Mouse (Mus musculus): ENCODE measurements around the gene Nexn.
"Not testable (repeated sequence)": the region's sequence is repeated elsewhere in the genome, so short reads cannot be mapped to it uniquely, and the experiment has no call there.

Gene Nexn

DNA sequence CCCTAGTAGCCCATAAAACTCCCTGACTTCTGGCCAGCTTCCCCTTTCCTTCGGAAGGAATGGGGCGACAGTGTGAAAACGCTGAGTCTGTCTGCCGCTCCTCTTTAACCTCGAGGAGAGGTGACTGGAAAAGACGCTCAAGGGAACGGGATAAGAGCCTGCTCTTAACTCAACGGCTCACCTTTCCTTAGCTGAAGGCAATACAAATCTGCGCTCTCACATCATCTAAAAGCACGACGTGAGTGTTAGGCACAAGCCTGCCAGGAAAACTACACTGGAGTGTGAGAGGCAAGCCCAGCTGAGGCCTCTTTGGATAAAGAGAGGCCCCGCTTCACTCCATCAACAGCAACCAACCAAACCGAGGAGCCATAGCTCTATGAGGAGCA, at the start of gene Nexn:
TSS of gene Nexn (minus strand) at position 315 of the 386 bp plus-strand sequence.
- no peak for DNase-seq

DNA sequence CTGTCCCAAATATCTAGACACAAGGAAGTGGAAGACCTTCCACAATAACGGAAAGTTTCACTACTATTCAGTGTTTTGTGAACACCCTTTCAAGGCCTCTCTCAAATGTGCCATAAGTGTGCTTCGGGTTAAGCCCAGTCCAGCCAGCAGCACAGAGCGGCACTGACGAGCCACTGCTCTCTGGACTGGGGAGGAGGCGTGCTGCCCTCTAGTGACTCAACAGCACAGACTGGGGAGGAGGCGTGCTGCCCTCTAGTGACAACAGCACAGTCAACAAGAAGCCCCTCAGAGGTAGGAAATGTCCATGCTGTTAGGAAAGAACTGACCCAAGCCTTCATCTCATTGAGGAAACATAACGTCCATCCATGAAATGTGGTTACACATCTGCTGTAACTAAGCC, 49.5 kb upstream of the Nexn start:
- peak; percentile 56 for DNase-seq

DNA sequence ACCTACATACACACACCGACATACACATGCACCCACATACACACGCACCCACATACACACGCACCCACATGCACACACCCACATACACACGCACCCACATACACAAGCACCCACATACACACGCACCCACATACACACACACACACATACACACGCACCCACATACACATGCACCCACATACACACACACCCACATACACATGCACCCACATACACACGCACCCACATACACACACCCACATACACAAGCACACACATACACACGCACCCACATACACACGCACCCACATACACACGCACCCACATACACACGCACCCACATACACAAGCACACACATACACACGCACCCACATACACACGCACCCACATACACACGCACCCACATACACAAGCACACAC, 48.5 kb upstream of the Nexn start:
- not testable (repeated sequence) for DNase-seq

DNA sequence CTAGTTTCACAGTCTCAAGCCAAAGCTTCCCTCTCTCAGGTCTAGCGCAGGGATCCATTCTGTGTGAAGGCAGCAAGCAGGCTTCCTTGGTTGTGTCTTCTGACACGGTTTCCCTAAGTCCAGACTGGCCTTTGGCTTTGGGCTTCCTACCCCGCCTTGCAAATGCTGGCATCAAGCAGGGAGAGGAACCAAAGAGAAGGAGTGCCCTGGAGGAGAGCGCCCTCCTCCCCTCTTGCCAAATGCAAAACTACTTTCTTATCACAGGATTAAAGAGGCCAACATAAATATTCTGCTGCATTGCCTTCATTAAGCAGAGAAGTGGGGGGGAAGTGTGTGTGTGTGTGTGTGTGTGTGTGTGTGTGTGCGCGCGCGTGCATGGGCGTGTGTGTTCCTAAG, 43.1 kb upstream of the Nexn start:
- DNase-seq, result no peak

DNA sequence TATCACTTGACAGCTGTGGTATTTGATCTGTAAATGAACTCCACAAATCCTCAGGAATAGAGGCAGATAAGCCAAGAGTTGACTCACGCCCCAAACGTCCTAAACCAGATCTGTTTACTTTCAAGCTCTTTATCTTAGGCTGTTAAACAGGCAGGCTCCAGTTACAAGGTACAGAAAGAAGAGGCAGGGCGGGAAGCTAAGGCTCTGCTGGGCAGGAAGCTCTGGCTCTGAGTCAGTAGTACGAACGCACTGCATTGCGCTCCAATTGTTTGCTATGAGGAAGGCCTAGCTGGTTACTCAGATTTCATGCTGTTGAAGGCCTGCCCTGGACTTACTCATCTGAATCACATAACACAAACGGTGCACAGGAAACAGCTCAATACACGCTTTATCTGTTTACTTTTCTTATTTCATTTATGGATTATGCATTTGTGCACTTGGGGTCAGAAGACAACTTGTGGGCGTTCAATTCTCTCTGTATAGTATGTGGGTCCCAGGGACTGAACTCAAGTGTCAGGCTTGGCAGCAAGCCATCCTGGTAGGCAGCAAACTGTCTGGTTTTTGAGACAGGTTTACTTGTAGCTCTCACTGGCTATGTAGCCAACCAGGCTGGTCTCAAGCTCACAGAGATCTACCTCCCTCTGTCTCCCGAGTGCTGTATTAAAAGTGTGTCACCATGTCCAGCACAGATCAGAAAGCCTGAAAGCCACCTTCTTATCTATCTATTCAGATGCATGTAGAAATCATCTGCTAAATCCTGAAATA, 42.5 kb upstream of the Nexn start:
- DNase-seq, result no peak

DNA sequence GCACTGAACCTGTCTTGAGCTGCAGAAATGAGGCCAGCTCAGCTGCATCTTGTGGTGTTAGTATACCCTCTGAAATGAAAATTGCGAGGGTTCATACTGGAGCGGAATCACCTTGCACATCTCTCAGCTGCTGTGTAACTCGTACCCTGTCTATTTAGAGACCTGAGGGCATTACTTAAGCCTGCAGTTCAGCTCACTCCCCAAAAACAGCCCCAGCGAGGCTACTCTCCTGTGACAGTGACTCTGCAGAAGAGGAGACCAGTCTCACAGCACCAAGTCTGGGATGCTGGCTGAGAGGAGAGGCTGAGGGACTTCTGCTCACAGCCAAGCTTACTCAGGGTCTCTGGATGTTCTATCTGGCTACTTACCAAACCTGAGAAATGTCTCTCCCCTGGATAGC, 39.8 kb upstream of the Nexn start:
- no peak for DNase-seq

DNA sequence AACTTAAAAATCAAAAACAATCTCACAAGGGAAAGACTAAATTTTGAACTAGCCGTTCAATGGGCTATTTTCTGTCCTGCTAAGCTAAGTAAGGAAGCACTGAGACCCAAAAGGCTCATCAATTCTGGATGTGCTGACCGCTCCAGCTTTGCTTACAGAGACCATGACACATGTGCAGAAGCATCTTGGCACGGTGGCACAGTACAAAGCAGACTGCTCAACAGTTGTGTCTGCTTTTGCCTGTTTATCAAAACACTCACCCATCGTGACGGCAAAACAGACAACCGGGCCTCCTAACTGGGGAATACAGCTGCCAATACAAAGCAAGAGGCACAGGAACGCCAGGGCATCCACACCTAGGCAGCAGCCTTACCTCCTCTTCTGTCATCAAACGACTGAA, 38.9 kb upstream of the Nexn start:
- no peak for DNase-seq

DNA sequence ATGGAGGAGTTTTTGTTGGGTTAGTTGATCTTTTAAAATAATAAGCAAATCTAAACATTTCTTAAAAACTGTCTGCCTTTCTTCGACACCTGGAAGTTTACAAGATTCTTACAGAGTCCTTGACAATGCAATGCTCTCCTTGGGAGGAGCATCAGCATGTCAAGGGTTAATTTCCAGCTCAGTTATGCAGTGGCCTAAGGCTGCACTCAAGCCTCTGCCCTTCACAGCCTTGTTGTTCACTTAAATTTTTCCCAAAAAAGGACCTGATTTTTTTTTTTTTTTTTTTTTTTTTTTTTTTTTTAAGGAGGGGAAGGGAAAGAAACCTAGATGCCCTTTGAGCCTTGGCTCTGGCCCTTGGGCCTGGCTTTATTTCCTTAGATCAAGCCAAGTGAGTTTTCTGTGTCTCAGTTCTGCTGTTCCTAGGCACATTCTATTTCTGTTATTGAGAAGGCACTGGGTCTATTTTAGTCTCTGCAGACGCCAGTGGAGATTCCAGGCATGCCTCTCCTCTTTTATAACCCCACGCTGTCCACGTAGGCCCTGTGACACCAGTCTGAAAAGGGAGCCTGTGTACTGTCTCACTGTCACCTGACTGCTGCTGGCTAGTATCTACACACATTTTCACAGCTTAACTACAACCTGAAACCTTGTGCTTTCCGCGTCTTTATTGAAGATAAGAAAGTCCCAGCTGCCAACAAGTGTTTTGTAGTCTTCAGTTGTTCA, 38.1 kb upstream of the Nexn start:
- DNase-seq, result no peak

DNA sequence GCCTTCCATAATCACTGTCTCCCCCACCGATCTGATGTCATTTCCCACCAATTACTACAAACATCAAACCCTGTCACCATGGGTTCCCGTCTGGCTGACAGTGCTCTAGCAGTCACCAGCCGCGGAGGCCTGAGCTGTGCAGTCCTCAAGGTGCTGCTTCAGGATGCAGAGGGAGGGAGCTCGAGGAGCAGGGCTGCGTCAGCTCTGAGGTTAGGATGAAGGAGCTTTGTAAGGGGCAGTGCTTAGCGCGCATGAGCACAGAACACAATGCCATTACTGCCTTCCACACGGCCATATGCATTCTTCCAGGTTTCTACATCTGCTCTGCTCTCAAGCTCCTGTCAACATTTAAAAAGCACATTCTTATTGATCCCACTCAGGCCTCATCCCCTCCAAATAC, 36.8 kb upstream of the Nexn start:
- DNase-seq, result no peak

DNA sequence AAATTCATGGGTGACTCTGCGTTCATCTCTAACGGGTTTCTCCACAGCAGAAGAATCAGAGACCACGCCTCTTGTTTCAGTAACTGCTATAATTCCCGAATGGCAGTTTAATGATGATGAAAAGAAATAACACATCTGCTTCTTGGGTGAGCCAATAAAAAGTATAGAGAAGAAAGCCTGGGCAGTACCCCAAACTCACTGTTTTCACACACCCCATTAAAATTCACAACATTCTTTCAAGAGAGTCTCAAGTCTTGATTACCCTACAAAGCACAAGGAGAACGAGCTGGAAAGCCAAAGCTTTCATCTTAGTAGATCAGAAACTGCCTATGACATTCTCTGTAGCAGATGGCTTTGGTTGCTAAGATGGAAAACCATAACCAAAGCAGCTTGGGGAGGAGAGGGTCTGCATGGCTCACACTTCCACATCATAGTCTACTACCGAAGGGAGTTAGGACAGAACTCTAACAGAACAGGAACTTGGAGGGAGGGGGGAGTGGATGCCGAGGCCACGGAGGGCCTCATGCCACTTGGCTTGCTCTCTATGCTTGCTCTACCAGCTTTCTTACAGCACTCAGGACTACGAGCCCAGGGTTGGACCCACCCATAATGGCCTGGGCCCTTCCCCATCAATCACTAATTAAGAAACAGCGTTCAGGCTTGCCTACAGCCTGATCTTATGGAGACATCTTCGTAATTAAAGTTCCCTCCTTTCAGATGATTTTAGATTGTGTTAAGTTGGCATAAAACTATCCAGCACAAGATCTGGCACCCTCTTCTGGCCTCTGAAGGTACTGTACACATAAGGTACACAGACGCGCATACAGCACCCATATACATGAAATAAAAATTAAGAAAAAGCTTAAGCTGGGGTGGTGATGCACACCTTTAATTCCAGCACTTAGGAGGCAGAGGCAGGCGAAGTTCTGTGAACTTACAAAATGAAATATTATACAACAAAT, 34.5 kb upstream of the Nexn start:
- no peak for DNase-seq

DNA sequence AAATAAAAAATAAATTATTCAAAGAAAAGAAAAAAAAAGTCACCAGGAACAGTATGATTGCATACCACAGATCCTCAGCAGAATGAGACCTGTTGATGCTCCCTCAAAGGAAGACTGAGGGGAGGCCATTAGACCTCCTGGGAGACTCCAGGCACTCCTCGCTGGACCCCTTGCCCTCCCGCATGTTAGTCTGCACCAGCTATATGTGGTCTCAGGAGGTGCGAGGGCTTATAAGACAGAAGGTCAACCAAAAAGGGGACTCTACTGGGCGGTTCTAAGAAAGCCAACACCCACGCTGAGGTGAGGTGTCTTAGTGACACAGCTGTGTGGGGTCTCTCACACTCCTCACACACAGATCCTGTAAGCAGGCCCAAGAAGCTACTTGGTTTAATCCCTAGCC, 29.7 kb upstream of the Nexn start:
- DNase-seq, result no peak

DNA sequence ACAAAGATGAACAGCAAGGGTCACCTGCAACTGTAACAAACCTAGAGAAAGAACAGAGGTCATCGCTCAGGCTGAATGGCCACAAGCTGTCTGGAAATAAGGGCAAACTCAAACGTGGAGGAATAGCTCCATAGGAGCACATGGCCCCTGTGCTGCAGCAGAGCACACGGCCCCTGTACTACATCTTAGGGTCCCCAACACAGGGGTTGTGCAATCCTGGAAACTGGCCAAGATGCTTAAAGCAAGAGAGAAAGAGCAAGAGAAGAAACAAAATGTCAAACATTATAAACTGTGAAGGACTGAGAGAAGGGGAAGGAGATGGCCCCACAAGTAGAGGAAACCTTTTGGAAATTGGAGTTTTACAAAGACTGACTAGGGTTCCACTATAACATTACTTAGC, 28.2 kb upstream of the Nexn start:
- DNase-seq, result no peak

DNA sequence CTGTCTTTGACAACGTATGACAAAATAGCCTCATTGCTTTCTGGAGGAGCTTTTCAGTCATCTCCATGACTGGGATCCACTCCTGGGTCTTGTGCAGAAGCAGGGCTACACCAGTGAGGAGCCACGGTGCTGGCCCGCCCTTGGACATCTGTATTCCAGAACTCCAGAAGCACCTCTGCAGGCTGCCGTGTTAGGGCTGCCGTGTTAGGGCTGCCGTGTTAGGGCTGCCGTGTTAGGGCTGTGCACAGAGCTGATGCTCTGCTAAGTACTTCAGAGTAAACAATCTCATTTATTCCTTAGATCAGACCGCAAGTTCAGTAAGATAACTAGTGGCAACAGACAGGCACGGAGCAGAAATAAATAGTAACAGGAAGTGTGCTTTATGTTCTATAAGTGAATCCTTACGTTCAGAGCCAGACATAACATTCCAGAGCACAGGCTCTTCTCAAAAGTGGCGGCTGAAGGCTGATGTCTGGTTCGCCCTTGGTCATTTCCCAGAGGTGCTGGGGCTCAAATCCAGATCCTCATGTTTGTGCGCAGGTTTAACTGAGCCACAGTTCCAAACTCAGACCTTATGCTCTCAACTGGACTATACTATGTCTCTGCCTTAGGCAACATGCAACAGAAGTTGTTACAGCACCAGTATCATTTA, 27.5 kb upstream of the Nexn start:
- DNase-seq, result no peak

DNA sequence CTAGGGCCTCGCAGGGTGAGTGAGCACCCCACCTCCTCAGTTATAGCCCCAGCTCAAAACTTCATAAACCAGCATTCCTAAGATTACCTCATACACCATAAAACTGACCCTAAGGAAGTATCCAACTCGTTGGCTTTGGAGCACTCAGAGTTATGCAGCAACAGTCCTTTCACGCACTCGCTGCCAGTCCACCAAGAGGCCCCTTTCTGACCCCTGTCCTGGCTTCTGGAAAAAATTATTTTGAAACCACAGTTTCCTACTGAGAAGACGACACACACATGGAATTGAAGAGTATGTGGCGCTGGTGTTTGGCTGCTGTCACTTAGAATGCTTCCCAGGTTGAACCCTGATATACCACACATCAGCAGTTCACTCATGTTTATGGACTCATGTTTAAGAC, 25.7 kb upstream of the Nexn start:
- DNase-seq, result no peak

DNA sequence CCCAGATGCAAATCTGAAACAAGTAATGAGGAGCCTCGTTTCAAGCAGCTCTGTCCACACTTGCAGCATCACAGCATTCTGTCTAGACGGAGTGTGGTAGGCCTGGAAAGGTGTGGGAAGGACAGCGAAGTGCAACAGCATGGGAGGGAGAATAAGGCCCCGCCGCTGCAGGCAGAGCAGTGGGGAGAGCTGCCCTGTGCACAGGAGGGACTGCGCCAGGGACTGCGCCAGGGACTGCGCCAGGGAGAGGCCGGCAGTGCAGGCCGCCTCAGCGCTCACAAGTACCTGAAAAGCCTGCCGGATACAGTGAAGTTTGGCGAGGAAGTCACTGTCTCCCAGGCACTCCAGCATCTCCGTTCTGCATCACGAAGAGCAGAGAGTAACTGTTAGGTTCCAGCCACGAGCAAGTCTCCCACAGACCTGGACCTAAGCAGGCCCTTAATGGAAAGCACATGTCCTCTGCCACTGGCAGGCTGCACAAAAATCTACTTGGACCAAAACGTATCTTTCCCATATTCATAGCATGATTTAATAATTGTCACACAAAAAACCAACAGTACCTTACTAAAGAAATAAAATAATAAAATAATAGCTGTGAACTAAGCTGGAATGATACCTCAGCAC, 24.1 kb upstream of the Nexn start:
- no peak for DNase-seq

DNA sequence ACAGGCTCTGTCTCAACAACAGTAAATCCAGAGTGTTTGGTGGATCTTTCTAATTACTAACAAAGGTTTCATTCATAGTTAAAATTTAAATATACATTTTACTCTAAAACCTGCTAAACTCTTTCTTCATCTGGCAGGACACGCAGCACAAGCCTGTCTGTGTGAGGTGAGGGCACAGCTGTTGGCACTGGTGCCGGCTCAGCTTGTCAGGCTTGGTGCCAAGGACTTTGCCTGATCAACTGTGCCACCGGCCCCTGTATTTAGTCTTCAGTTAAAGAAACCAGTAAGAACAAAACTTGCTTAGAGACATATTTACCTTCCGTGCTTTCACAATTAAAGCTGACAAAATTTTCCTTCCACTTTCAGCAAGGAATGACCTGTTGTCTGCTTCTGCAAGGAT, 22.6 kb upstream of the Nexn start:
- no peak for DNase-seq

DNA sequence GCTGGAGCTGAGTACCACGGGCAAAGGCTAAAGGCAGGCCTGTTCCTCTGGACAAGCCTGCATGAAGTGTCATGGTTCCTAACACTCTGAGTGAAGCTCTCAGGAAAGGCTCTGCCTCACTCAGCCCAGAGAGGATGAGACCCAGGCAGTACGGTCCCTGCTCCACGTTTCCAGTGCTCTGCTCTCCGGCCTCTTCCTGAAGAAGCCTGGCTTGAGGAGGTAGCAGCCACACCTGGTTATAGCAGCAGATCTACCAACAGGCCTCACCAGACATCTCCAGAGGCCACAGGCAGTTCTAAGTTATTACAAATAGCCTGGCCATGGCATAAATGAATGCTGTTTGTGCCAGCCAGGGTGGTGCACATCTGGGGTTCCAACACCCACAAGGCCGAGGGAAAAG, 22.1 kb upstream of the Nexn start:
- no peak for DNase-seq

DNA sequence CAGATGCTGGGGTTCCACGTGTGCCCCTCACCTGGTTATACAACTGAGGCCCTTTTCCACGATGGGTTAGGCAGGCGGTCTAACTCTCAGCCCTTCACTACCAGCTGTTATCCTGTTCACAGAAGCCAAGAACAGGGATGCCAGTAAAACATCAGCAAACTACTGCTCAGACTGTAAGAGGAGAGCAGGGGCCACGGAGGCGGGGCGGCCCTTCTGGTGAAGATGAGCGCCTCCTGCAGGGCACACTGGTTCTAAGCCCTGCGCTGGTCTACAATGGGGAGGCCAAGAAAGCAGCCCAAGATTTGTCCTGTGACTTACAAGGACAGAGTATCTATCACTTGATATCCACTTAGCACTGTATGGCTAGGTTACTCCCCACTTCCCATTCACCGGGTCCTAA, 21.7 kb upstream of the Nexn start:
- DNase-seq, result no peak

DNA sequence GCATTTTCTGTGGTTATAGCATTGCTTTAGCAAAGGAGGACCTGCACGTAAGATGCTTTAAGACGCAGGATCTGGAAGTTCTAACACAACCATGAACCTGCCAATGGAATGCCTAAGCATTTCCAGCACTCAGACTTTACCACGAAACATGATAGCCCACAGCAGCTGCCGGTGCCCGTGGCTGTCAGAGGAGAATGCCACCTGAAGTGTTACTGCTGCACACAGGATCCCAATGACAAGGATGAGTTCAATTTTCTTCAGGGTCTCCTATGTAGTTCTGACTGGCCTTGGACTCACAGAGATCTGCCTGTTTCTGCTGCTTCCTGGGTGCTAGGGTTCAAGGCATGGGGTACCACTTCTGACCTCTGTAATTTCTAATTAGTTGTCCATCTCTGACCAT, 18.6 kb upstream of the Nexn start:
- DNase-seq, result no peak

DNA sequence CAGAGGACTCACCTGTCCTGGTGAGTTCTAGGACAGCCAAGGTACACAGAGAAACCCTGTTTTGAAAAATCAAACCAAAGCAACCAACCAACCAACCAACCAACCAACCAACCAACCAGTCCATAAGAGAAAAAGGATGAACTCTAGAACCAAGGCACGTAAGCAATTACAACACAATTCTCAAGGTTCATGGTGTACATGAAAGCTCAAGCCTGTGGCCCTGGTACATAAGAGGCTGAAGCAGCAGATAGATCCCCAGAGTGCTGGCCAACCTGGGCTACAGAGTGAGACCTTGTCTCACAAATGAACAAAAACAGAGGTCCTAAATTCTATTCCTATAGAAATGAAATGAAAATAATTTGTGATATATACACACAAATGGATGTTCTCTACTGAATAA, 18.2 kb upstream of the Nexn start:
- no peak for DNase-seq

DNA sequence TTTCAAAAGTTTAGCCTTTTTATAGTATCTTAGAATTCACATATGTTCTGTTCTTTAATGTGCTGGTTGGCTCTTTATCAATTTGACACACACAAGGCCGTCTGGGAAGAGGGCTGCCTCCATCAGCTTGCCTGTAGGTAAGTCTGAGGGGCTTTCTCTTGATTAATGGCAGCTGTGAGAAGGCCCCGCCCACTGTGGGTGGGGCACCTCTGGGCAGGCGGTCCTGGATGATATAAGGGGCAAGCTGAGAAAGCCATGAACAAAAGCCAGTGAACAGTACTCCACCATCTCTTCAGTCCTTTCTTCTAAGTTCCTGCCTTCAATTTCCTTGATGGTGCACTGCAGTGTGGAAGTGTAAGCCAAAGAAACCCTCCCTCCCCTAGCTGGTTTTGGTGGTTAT, 16.0 kb upstream of the Nexn start:
- DNase-seq, result no peak

DNA sequence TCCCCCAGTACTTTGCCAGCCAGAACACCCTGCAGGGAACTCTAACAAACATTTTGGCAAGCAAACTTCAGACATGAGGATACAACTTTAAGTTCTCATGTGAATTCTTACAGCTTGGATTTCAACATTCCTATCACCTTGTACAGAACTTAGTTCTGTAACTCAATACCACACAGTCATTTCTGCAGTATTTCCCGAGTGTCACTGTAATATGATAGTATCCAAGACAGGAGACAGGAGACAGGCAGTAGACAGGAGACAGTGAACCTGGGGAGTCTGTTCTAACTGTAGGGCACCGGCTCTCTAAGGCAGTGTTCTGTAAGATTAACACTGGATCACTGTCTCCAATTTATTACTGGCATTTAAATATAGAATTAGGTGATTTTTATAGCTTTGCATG, 12.3 kb upstream of the Nexn start:
- DNase-seq, result no peak

DNA sequence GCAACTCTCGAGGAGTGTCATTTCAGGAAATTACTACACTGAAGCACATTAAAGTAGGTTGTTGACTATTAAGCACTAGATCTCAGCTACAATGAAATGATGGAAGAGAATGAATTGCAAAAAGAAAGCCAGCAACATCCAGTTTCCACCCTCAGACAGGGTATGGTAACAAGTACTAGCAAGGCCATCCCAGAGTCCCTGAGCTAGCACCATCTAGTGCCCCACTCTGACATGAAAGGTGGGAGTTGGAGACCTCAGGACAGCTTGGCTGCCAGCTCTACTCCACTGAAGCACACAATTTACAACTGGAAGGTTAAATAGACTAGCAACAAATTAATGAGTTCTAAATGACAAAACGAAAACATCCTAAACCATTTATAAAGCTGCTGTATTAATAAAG, 11.8 kb upstream of the Nexn start:
- no peak for DNase-seq
